Mouse (Mus musculus) right cerebral cortex, postnatal 10 days (tissue): ENCODE measurements at regions not wholly inside any gene's neighbourhood (a gene's known extent, or its start where the extent isn't known, plus 50 kb on each side); places are given as distances from the start of the nearest gene placed in this dataset.

ENCODE experiments used
- DNase-seq, 2 experiments: peaks; one replicate each; pipeline ENCODE4 v3.0.0; 2021; ENCODE audit warnings: low spot score in 2 of 2

GRCm38 (mm10) chr6:24269633-24270032 lies 101.7 kb upstream of the Slc13a1 start:
- DNase-seq, result no peak

- no peak for DNase-seq
Measured at GRCm38 (mm10) chr6:24263796-24264195, 95.9 kb upstream of the Slc13a1 start.

- DNase-seq, result no peak
Measured at GRCm38 (mm10) chr6:24262578-24262977, 94.7 kb upstream of the Slc13a1 start.

- DNase-seq, result no peak
Measured at GRCm38 (mm10) chr6:24245591-24245990, 77.7 kb upstream of the Slc13a1 start.

GRCm38 (mm10) chr6:24238541-24238940 lies 70.6 kb upstream of the Slc13a1 start:
- no peak for DNase-seq

- DNase-seq, result no peak
Measured at GRCm38 (mm10) chr6:24238054-24238453, 70.2 kb upstream of the Slc13a1 start.

GRCm38 (mm10) chr6:24233626-24234025 lies 65.7 kb upstream of the Slc13a1 start:
- no peak for DNase-seq

GRCm38 (mm10) chr6:24220589-24220988 lies 52.7 kb upstream of the Slc13a1 start:
- no peak for DNase-seq

- DNase-seq, result no peak
Measured at GRCm38 (mm10) chr6:24219882-24220522, 52.1 kb upstream of the Slc13a1 start.
